In the genomic region with DNA sequence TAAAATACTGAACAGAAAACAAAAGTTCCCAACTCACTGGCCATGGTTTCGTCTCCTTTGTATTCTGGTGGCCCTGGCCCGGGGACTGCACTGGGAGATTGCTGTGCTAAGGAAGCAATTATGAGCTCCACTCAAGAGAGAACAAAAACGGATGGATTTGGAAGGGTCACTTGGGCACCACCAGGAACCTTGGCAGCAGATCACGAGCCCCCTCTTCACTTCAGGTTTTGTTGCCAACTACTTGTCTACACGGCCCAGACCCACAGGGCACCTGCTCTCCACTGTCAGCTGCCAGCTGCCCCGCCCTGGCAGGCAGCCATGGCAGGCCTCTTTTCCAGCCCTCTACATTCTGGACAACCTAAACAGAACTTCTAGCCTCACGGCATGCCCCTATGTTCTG, we compare ENCODE assay signal across 10 mouse cellular contexts.
DNase-seq lines count a peak whose midpoint lies in the region; ATAC-seq and TF ChIP-seq lines count a peak whose summit lies in the region.
"Had no signal": no experiment of that assay in that cellular context is flagged by ENCODE, and none has a peak within 500 bp of the region (broad histone marks: within the 10 kb centered on the region; RNA-seq: fewer than 3 reads in every experiment).

No protein-coding gene starts in this region.

- no peaks in the 10 kb centered on the region for H3K9me3 ChIP-seq in limb, embryonic 14.5 days (ENCODE audit: control insufficient read depth, low read length)
- no peaks in the 10 kb centered on the region for H3K9me3 ChIP-seq in limb, embryonic 10.5 days (replicated peaks)
- H3K9me3 ChIP-seq: embryonic facial prominence, embryonic 12.5 days; stomach, embryonic 15.5 days had no signal

- no peak for ATAC-seq in limb, embryonic 14.5 days (ENCODE audit: low FRiP score, low read depth)
- ATAC-seq in megakaryocyte progenitor cell, adult 5-6 weeks (replicated peaks; ENCODE audit: poor library complexity) = peak; percentile 40

- no peak overlapping the region for H3K27ac ChIP-seq in limb, embryonic 14.5 days (replicated peaks; ENCODE audit: low read depth, low read length)
- no peak overlapping the region for H3K27ac ChIP-seq in limb, embryonic 10.5 days
- H3K27ac ChIP-seq in cerebellum, adult 2 months (ENCODE audit: insufficient read depth, low read length) = no peak overlapping the region
- H3K27ac ChIP-seq: embryonic facial prominence, embryonic 12.5 days had no signal

- no peak for TF ChIP-seq POLR2A in limb, embryonic 14.5 days (IDR thresholded peaks at IDR 0.05; ENCODE audit: borderline replicate concordance, extremely low read depth, insufficient read depth, insufficient read length)
- TF ChIP-seq POLR2A in cerebellum, adult 2 months (IDR thresholded peaks at IDR 0.05; ENCODE audit: borderline replicate concordance, insufficient read depth, low read length) = no peak

- H3K4me3 ChIP-seq in limb, embryonic 14.5 days (replicated peaks; ENCODE audit: low read length) = no peak overlapping the region
- H3K4me3 ChIP-seq in limb, embryonic 10.5 days = no peak overlapping the region
- no peak overlapping the region for H3K4me3 ChIP-seq in cerebellum, adult 2 months (replicated peaks; ENCODE audit: insufficient read depth, low read depth, low read length)
- H3K4me3 ChIP-seq: embryonic facial prominence, embryonic 12.5 days; stomach, embryonic 15.5 days had no signal

- H3K9ac ChIP-seq in limb, embryonic 14.5 days (ENCODE audit: low read depth, low read length, severe bottlenecking) = no peak overlapping the region
- H3K9ac ChIP-seq: embryonic facial prominence, embryonic 12.5 days; stomach, embryonic 15.5 days had no signal

- H3K27me3 ChIP-seq in limb, embryonic 14.5 days (ENCODE audit: control insufficient read depth, insufficient read depth, low read length) = no peaks in the 10 kb centered on the region
- H3K27me3 ChIP-seq in limb, embryonic 10.5 days (ENCODE audit: low read depth, poor library complexity, severe bottlenecking) = peaks cover 6% of the 10 kb centered on the region; the same call in 1 of the 2 replicates
- H3K27me3 ChIP-seq in cerebellum, adult 2 months (ENCODE audit: control insufficient read depth, insufficient read depth, low read length) = no peaks in the 10 kb centered on the region
- H3K27me3 ChIP-seq: embryonic facial prominence, embryonic 12.5 days; stomach, embryonic 15.5 days had no signal

- no peaks in the 10 kb centered on the region for H3K36me3 ChIP-seq in limb, embryonic 14.5 days (ENCODE audit: control insufficient read depth, insufficient read depth, low read length)
- no peaks in the 10 kb centered on the region for H3K36me3 ChIP-seq in limb, embryonic 10.5 days
- H3K36me3 ChIP-seq: embryonic facial prominence, embryonic 12.5 days; stomach, embryonic 15.5 days had no signal

- intact Hi-C loops in gastrocnemius, postnatal 14 days (cut with DNase I; ENCODE audit: low total_unique reads) = no loop called here

- no peak overlapping the region for H3K4me2 ChIP-seq in limb, embryonic 14.5 days (replicated peaks; ENCODE audit: low read depth, low read length, severe bottlenecking)
- H3K4me2 ChIP-seq: embryonic facial prominence, embryonic 12.5 days had no signal

- peaks cover 13% of the 10 kb centered on the region for H3K4me1 ChIP-seq in limb, embryonic 14.5 days (ENCODE audit: control insufficient read depth, insufficient read depth, low read length)
- peaks cover 14% of the 10 kb centered on the region for H3K4me1 ChIP-seq in limb, embryonic 10.5 days
- peaks cover 29% of the 10 kb centered on the region for H3K4me1 ChIP-seq in cerebellum, adult 2 months (ENCODE audit: control insufficient read depth, insufficient read depth, low read length)

- TF ChIP-seq CTCF in cerebellum, adult 2 months (IDR thresholded peaks at IDR 0.05; ENCODE audit: borderline replicate concordance, insufficient read depth, low read depth, low read length) = no peak

- WGBS in limb, embryonic 14.5 days = 70% methylated on average over 7 of the region's 7 CpGs
- 84% methylated on average over 7 of the region's 7 CpGs for WGBS in limb, embryonic 10.5 days
- 2% methylated on average over 7 of the region's 7 CpGs for WGBS in cerebellum, adult 2 months

- DNase-seq in limb, embryonic 14.5 days (ENCODE audit: low spot score) = peak; percentile 48
- DNase-seq in limb, embryonic 10.5 days (ENCODE audit: low spot score) = no peak
- DNase-seq in cerebellum, adult 2 months = peak; percentile 80 to 88
- peak; percentile 31 for DNase-seq in gastrocnemius, postnatal 14 days
- DNase-seq in adipocyte (ENCODE audit: low spot score) = no peak
- no peak for DNase-seq in adrenal gland, postnatal 14 days
- no peak for DNase-seq in frontal cortex, adult 2 months (ENCODE audit: extremely low spot score in 1 of 2, low spot score in 1 of 2)

Comparison
In these comparisons a context has a peak if more than half of its experiments do, and no peak if none do; other contexts are left out.
1. DNase-seq: peak in limb, embryonic 14.5 days (single experiment), cerebellum, adult 2 months (2 of 2) and gastrocnemius, postnatal 14 days (single experiment); none in limb, embryonic 10.5 days (single experiment), adipocyte (single experiment), adrenal gland, postnatal 14 days (single experiment) and frontal cortex, adult 2 months (0 of 2).